Mouse (Mus musculus) heart, embryonic 11.5 days (tissue): ENCODE measurements around the gene Sdhb. TPM values are rescaled to one million over a fixed set of nuclear protein-coding genes. Genes with fewer than 3 reads are reported as not detected.

Source experiments
- ATAC-seq: fragments of 200-750 bp; cut with Nextera tagmentation; replicated peaks from 2 replicates; pipeline ENCODE4 v1.8.0; 2017; ENCODE audit warnings: moderate library complexity; ENCODE audit not compliant: insufficient number of reproducible peaks, low FRiP score, low TSS enrichment
- H3K27ac ChIP-seq: fragments of 300-500 bp; sonication (generic); 2 replicates; pipeline ENCODE4 v1.5.1; 2014; ENCODE audit warnings: mild to moderate bottlenecking, low read depth, low read length
- H3K27me3 ChIP-seq: fragments of 300-500 bp; sonication (generic); 2 replicates; pipeline ENCODE4 v1.6.1; 2014; ENCODE audit warnings: mild to moderate bottlenecking, low read length, mixed read lengths; ENCODE audit not compliant: control insufficient read depth, insufficient read depth
- H3K36me3 ChIP-seq: fragments of 300-500 bp; sonication (generic); 2 replicates; pipeline ENCODE4 v1.6.1; 2014; ENCODE audit warnings: mild to moderate bottlenecking, low read length, moderate library complexity, mixed read lengths; ENCODE audit not compliant: control insufficient read depth, insufficient read depth
- H3K4me1 ChIP-seq: fragments of 300-500 bp; sonication (generic); 2 replicates; pipeline ENCODE4 v1.6.1; 2014; ENCODE audit warnings: low read length; ENCODE audit not compliant: control insufficient read depth, insufficient read depth
- H3K4me2 ChIP-seq: fragments of 300-500 bp; sonication (generic); 2 replicates; pipeline ENCODE4 v1.6.1; 2014; ENCODE audit warnings: mild to moderate bottlenecking, moderate library complexity
- H3K4me3 ChIP-seq: fragments of 300-500 bp; sonication (generic); 2 replicates; pipeline ENCODE4 v1.5.1; 2014; ENCODE audit warnings: low read depth, low read length
- H3K9ac ChIP-seq: fragments of 300-500 bp; sonication (generic); 2 replicates; pipeline ENCODE4 v1.6.1; 2014; ENCODE audit warnings: mild to moderate bottlenecking, low read depth, low read length, moderate library complexity
- H3K9me3 ChIP-seq: fragments of 300-500 bp; sonication (generic); replicated peaks from 2 replicates; pipeline ENCODE4 v1.6.1; 2016; ENCODE audit warnings: low read length; ENCODE audit not compliant: control insufficient read depth
- WGBS: fragments of 180-500 bp; shearing (Covaris S2); extraction: QIAGEN DNeasy Blood & Tissue Kit; methylation state at CpG from one replicate; pipeline ENCODE4 v1.1.7; 2014; ENCODE audit not compliant: insufficient replicate concordance; 5-methylcytosine and 5-hydroxymethylcytosine counted together
- polyA plus RNA-seq: library from polyadenylated mRNA; unstranded; fragments of >200 nt; fragmentation: Nextera tagmentation; extraction: Ambion mirVana; gene quantifications from 2 replicates; pipeline ENCODE4 v1.2.1, GENCODE M21; 2014

Sdhb gene
- polyA plus RNA-seq, 1 experiment from 2014 or later, result 778 TPM

- WGBS, result under 1% methylated on average over 54 of the region's 58 CpGs
- H3K27ac ChIP-seq, result no peak within 1 kb of the TSS
Observed at GRCm38 (mm10) chr4:140986711-140987395, 25.9 kb downstream of the Sdhb start, which contains the start of gene Atp13a2. TSS of gene Atp13a2 (plus strand) at chr4:140986873.

DNA sequence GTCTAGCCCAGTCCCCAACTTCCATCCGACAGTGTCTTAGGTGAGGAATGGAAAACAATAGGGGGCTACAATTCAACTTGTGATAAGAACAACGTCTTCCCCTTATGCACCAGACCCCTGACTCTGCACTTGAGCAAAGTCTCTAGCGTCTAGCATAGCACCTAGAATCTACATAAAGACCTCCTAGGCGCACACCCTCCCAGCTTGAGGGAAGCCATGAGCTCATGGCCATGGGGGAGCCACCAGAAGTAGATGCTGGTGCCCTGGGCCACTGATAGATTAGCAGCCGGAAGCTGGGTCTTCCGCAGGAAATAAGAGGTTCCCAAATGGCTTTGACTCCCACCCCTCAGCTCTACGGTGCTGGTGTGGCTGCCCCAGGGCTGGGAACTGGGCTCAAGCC is 26.5 kb downstream of the Sdhb start:
- 22% methylated on average over 7 of the region's 7 CpGs for WGBS
- Histone ChIP-seq H3K27me3 (no peaks in the 10 kb centered on the region), H3K4me1 (peaks cover 16% of the 10 kb centered on the region), H3K4me2 (peak overlapping the region; percentile 93), H3K9ac (peak overlapping the region; percentile 90), H3K36me3 (0 out of 2 replicates have a peak, but pooled peaks cover 4% of the 10 kb centered on the region), H3K4me3 (peak overlapping the region; percentile 91), H3K27ac (no peak overlapping the region), H3K9me3 (no peaks in the 10 kb centered on the region)
- ATAC-seq, result no peak

More at GRCm38 (mm10) chr4:140986711-140987395, 25.9 kb downstream of the Sdhb start, which contains the start of gene Atp13a2:
- Histone ChIP-seq H3K27me3 (no peaks in the 10 kb centered on the region), H3K4me2 (peak within 1 kb of the TSS; percentile 93), H3K9me3 (no peaks in the 10 kb centered on the region), H3K36me3 (no peaks in the 10 kb centered on the region), H3K9ac (peak within 1 kb of the TSS; percentile 90), H3K4me3 (peak within 1 kb of the TSS; percentile 91), H3K4me1 (peaks cover 16% of the 10 kb centered on the region)
- peak; percentile 86 for ATAC-seq

DNA sequence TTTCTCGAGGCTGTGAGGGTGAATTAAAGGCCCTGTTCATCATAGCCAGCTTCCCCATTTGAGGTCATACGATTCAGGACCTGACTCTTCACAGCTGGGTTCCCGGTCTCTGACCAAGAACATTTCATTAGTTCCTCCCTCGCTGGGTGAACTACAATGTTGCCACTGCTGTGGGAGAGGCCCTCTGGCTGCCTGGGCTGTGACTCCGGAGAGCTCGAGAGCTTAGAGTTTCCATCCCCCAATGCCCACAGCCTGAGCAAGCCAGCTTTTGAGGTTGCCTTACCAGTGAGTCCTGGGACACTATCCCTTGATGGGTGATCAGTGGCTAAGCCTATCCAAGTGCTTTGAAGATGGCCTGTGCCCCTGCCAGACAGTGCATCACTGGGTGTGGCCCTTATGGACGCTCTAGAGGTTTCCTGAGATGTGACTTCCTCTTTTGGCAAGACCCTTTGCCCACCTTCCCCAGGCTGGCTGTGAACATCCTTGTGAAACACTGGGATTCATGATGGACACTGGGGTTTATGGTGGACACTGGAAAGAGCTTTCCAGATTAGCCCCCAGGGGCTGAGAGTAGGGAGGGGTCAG is 27.8 kb downstream of the Sdhb start:
- 67% methylated on average over 7 of the region's 7 CpGs for WGBS

DNA sequence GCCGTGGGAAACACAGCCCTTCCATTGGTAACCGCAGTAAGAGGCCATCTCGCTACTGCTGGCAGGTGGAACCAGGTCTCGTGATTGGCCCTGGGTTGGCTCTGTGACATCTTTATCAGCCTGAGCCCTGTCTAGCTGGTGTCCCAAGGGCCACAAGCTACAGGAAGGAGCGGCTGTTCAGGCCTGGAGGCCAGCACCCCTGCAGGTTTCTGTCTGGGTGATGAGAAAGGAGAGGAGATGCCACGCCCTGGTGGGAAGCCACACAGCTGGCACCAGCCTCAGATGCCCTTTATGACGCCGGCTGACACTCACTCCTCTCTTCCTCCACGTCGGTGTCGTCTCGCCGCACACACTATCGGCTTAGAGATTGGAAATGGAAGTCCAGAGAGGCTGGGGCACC is 28.4 kb downstream of the Sdhb start:
- Histone ChIP-seq H3K9ac (no peak overlapping the region), H3K9me3 (no peaks in the 10 kb centered on the region), H3K4me3 (no peak overlapping the region), H3K27me3 (no peaks in the 10 kb centered on the region), H3K36me3 (peaks cover 6% of the 10 kb centered on the region; the same call in 1 of the 2 replicates), H3K4me1 (peaks cover 9% of the 10 kb centered on the region), H3K27ac (no peak overlapping the region), H3K4me2 (no peak overlapping the region)
- 82% methylated on average over 14 of the region's 14 CpGs for WGBS
- no peak for ATAC-seq

More for the DNA sequence above, 27.8 kb downstream of the Sdhb start:
- Histone ChIP-seq H3K4me1 (peaks cover 9% of the 10 kb centered on the region), H3K27me3 (no peaks in the 10 kb centered on the region), H3K27ac (no peak overlapping the region), H3K4me2 (peak overlapping the region; percentile 93), H3K9me3 (no peaks in the 10 kb centered on the region), H3K9ac (no peak overlapping the region), H3K36me3 (peaks cover 6% of the 10 kb centered on the region; the same call in 1 of the 2 replicates), H3K4me3 (no peak overlapping the region)
- ATAC-seq, result no peak

- Histone ChIP-seq H3K9me3 (no peaks in the 10 kb centered on the region), H3K4me1 (peaks cover 6% of the 10 kb centered on the region; the same call in 1 of the 2 replicates), H3K4me2 (no peak overlapping the region), H3K4me3 (no peak overlapping the region), H3K9ac (no peak overlapping the region), H3K27me3 (no peaks in the 10 kb centered on the region), H3K36me3 (peaks cover 16% of the 10 kb centered on the region), H3K27ac (no peak overlapping the region)
- no peak for ATAC-seq
- WGBS, result 82% methylated on average over 20 of the region's 20 CpGs
Observed at GRCm38 (mm10) chr4:140992215-140992614, 31.2 kb downstream of the Sdhb start.

- no peak overlapping the region for H3K4me2 ChIP-seq
- H3K9ac ChIP-seq, result no peak overlapping the region
- H3K4me3 ChIP-seq, result no peak overlapping the region
- H3K9me3 ChIP-seq, result no peaks in the 10 kb centered on the region
- H3K27ac ChIP-seq, result no peak overlapping the region
- H3K36me3 ChIP-seq, result peaks cover 24% of the 10 kb centered on the region
- H3K27me3 ChIP-seq, result no peaks in the 10 kb centered on the region
- ATAC-seq, result no peak
- WGBS, result 82% methylated on average over 8 of the region's 8 CpGs
- no peaks in the 10 kb centered on the region for H3K4me1 ChIP-seq
Observed at GRCm38 (mm10) chr4:140993846-140994245, 32.8 kb downstream of the Sdhb start.

GRCm38 (mm10) chr4:140995811-140996210 is 34.8 kb downstream of the Sdhb start:
- no peaks in the 10 kb centered on the region for H3K4me1 ChIP-seq
- peaks cover 34% of the 10 kb centered on the region for H3K36me3 ChIP-seq
- no peak overlapping the region for H3K27ac ChIP-seq
- 86% methylated on average over 8 of the region's 8 CpGs for WGBS
- no peak overlapping the region for H3K4me2 ChIP-seq
- no peaks in the 10 kb centered on the region for H3K27me3 ChIP-seq
- ATAC-seq, result no peak
- H3K9me3 ChIP-seq, result no peaks in the 10 kb centered on the region
- no peak overlapping the region for H3K4me3 ChIP-seq
- no peak overlapping the region for H3K9ac ChIP-seq

- Histone ChIP-seq H3K36me3 (peaks cover 35% of the 10 kb centered on the region), H3K27ac (no peak overlapping the region), H3K4me2 (no peak overlapping the region), H3K9me3 (no peaks in the 10 kb centered on the region), H3K9ac (no peak overlapping the region), H3K27me3 (no peaks in the 10 kb centered on the region), H3K4me3 (no peak overlapping the region), H3K4me1 (no peaks in the 10 kb centered on the region)
- ATAC-seq, result no peak
- WGBS, result 89% methylated on average over 9 of the region's 9 CpGs
Observed at GRCm38 (mm10) chr4:140996812-140997211, 35.8 kb downstream of the Sdhb start.
